Mouse (Mus musculus): ENCODE measurements around the gene 1700012B09Rik.

The 1700012B09Rik gene

GRCm38 (mm10) chr9:14730941-14731541, 39.8 kb downstream of the 1700012B09Rik start:
- in situ Hi-C loops (cut with MboI): no loop called here

- in situ Hi-C loops (cut with MboI): no loop called here
Observed at GRCm38 (mm10) chr9:14728365-14728764, 42.5 kb downstream of the 1700012B09Rik start.

GRCm38 (mm10) chr9:14726629-14727028, 44.2 kb downstream of the 1700012B09Rik start:
- in situ Hi-C loops (cut with MboI): no loop called here

- in situ Hi-C loops (cut with MboI): no loop called here
Observed at GRCm38 (mm10) chr9:14726005-14726404, 44.8 kb downstream of the 1700012B09Rik start.

GRCm38 (mm10) chr9:14724755-14725420, 45.9 kb downstream of the 1700012B09Rik start:
- in situ Hi-C loops (cut with MboI): no loop called here

GRCm38 (mm10) chr9:14721610-14722009, 49.2 kb downstream of the 1700012B09Rik start:
- in situ Hi-C loops (cut with MboI): no loop called here

GRCm38 (mm10) chr9:14720384-14720783, 50.4 kb downstream of the 1700012B09Rik start:
- in situ Hi-C loops (cut with MboI): no loop called here

GRCm38 (mm10) chr9:14718332-14718691, 52.5 kb downstream of the 1700012B09Rik start:
- in situ Hi-C loops (cut with MboI): no loop called here

GRCm38 (mm10) chr9:14717689-14718331, 53.0 kb downstream of the 1700012B09Rik start:
- in situ Hi-C loops (cut with MboI): no loop called here

GRCm38 (mm10) chr9:14715258-14715657, 55.6 kb downstream of the 1700012B09Rik start:
- in situ Hi-C loops (cut with MboI): no loop called here

GRCm38 (mm10) chr9:14710910-14711309, 59.9 kb downstream of the 1700012B09Rik start:
- in situ Hi-C loops (cut with MboI): no loop called here
